Comparison of ENCODE assay signal across 8 mouse cellular contexts in genomic region chr5:9265586-9266279, GRCm38 (mm10). TPM values are rescaled to one million over a fixed set of nuclear protein-coding genes. Genes with fewer than 3 reads are reported as not detected.
A peak's percentile ranks its signal among the peaks of the same experiment; 100 is the strongest.
DNase-seq lines count a peak whose midpoint lies in the region; ATAC-seq and TF ChIP-seq lines count a peak whose summit lies in the region.

Gene 9330182L06Rik, plus strand, starts transcription at chr5:9266118.

- H3K36me3 ChIP-seq in forebrain, embryonic 14.5 days (ENCODE audit: control insufficient read depth, insufficient read depth, low read length): no peaks in the 10 kb centered on the region
- no peaks in the 10 kb centered on the region for H3K36me3 ChIP-seq in hindbrain, embryonic 14.5 days (replicated peaks; ENCODE audit: control insufficient read depth, insufficient read depth)
- H3K36me3 ChIP-seq in lung, embryonic 16.5 days (ENCODE audit: control insufficient read depth, insufficient read depth, low read length): no peaks in the 10 kb centered on the region

- H3K27ac ChIP-seq in forebrain, embryonic 14.5 days (ENCODE audit: low read depth, low read length): peak within 1 kb of the TSS; percentile 76
- peak within 1 kb of the TSS; percentile 96 for H3K27ac ChIP-seq in hindbrain, embryonic 14.5 days
- 0 out of 2 replicates have a peak within 1 kb of the TSS, but pooled peaks have one; percentile 5 for H3K27ac ChIP-seq in lung, embryonic 16.5 days (ENCODE audit: low read length)

- peak within 1 kb of the TSS; percentile 75 for H3K4me2 ChIP-seq in forebrain, embryonic 14.5 days (ENCODE audit: low read length)
- H3K4me2 ChIP-seq in hindbrain, embryonic 14.5 days (replicated peaks): peak within 1 kb of the TSS; percentile 78
- H3K4me2 ChIP-seq in lung, embryonic 16.5 days (ENCODE audit: low read depth, low read length): peak within 1 kb of the TSS; percentile 98

- CTCF ChIA-PET in Patski (lab: Charles Lee): interaction anchor here (0.8 to 1.7 kb wide), 4 partner anchors 14 to 153 kb away, joined by 3 to 4 read pairs (median 3); no protein-coding TSS in a partner anchor

- peaks cover 24% of the 10 kb centered on the region for H3K27me3 ChIP-seq in Patski
- no peaks in the 10 kb centered on the region for H3K27me3 ChIP-seq in forebrain, embryonic 14.5 days (replicated peaks; ENCODE audit: control insufficient read depth, insufficient read depth, low read length)
- no peaks in the 10 kb centered on the region for H3K27me3 ChIP-seq in hindbrain, embryonic 14.5 days (ENCODE audit: control insufficient read depth, insufficient read depth, low read length)
- no peaks in the 10 kb centered on the region; the same call in 1 of the 2 replicates for H3K27me3 ChIP-seq in lung, embryonic 16.5 days (ENCODE audit: control insufficient read depth, insufficient read depth, low read depth, low read length)

- no peaks in the 10 kb centered on the region for H3K4me1 ChIP-seq in forebrain, embryonic 14.5 days (ENCODE audit: control insufficient read depth, insufficient read depth, low read length)
- peaks cover 18% of the 10 kb centered on the region; the same call in 1 of the 2 replicates for H3K4me1 ChIP-seq in hindbrain, embryonic 14.5 days (replicated peaks; ENCODE audit: control insufficient read depth, insufficient read depth, low read length)
- peaks cover 7% of the 10 kb centered on the region for H3K4me1 ChIP-seq in lung, embryonic 16.5 days (replicated peaks; ENCODE audit: control insufficient read depth, insufficient read depth, low read length)

- peak within 1 kb of the TSS; percentile 77 for H3K9ac ChIP-seq in forebrain, embryonic 14.5 days (ENCODE audit: low read length)
- peak within 1 kb of the TSS; percentile 95 for H3K9ac ChIP-seq in hindbrain, embryonic 14.5 days
- peak within 1 kb of the TSS; percentile 70 for H3K9ac ChIP-seq in lung, embryonic 16.5 days (ENCODE audit: low read length)

- no peaks in the 10 kb centered on the region for H3K9me3 ChIP-seq in forebrain, embryonic 14.5 days (replicated peaks; ENCODE audit: control insufficient read depth, low read length)
- H3K9me3 ChIP-seq in hindbrain, embryonic 14.5 days (ENCODE audit: control insufficient read depth, low read length): no peaks in the 10 kb centered on the region
- H3K9me3 ChIP-seq in lung, embryonic 16.5 days (ENCODE audit: control insufficient read depth, low read length): no peaks in the 10 kb centered on the region

- TF ChIP-seq CTCF in Patski (IDR thresholded peaks at IDR 0.05): peak; percentile 43

- in situ Hi-C loops in Patski (cut with MboI; ENCODE audit: low pct_unique_long_range_greater_than_20kb): no loop called here

- 1% methylated on average over 46 of the region's 47 CpGs for WGBS in forebrain, embryonic 14.5 days
- under 1% methylated on average over 42 of the region's 47 CpGs for WGBS in hindbrain, embryonic 14.5 days
- under 1% methylated on average over 41 of the region's 47 CpGs for WGBS in lung, embryonic 16.5 days

- POLR2A ChIA-PET in Patski (lab: Charles Lee): no interaction called here

- peak within 1 kb of the TSS; percentile 59 for H3K4me3 ChIP-seq in forebrain, embryonic 14.5 days (ENCODE audit: low read depth, low read length)
- H3K4me3 ChIP-seq in hindbrain, embryonic 14.5 days (replicated peaks; ENCODE audit: low read length): peak within 1 kb of the TSS; percentile 89
- H3K4me3 ChIP-seq in lung, embryonic 16.5 days (ENCODE audit: low read length): peak within 1 kb of the TSS; percentile 73

- no peak for DNase-seq in Patski (ENCODE audit: low read depth, low spot score)
- DNase-seq in forebrain, embryonic 14.5 days (ENCODE audit: low spot score): peak; percentile 81
- peak; percentile 80 for DNase-seq in hindbrain, embryonic 14.5 days (ENCODE audit: low spot score)
- DNase-seq in layer of hippocampus, postnatal 25 days (ENCODE audit: extremely low spot score in 1 of 2, low spot score in 1 of 2): peak; percentile 56 to 72
- DNase-seq in ovary, postnatal 36 days (ENCODE audit: low spot score): peak; percentile 58

- peak; percentile 86 for ATAC-seq in Patski
- peak; percentile 93 for ATAC-seq in cerebellum, adult (ENCODE audit: insufficient number of reproducible peaks, low FRiP score, low TSS enrichment)
- peak; percentile 94 for ATAC-seq in forebrain, embryonic 14.5 days
- peak; percentile 96 for ATAC-seq in hindbrain, embryonic 14.5 days (ENCODE audit: low FRiP score)
- ATAC-seq in lung, embryonic 16.5 days (ENCODE audit: low read depth): peak; percentile 93
- no peak for ATAC-seq in monocyte, adult 5-6 weeks (replicated peaks; ENCODE audit: insufficient number of reproducible peaks, low FRiP score, low TSS enrichment, poor library complexity, severe bottlenecking)

RNA-seq across cellular contexts. Expression of gene 9330182L06Rik, which starts in this region (rescaled TPM):
- 1.8 TPM for polyA plus RNA-seq in Patski (2021)
- polyA plus RNA-seq in forebrain, embryonic 14.5 days (2014; fragmentation: Nextera tagmentation; extraction: Ambion mirVana): 7.7 and 9.3 TPM in 2 replicates
- 37.2 and 39.9 TPM in 2 replicates for polyA plus RNA-seq in hindbrain, embryonic 14.5 days (2014; fragmentation: Nextera tagmentation; extraction: Ambion mirVana)
- 10 to 100 TPM; 19.3 to 20.8 TPM for total RNA-seq in layer of hippocampus, postnatal 25 days (2021)
- polyA plus RNA-seq in lung, embryonic 16.5 days (2015; fragmentation: Nextera tagmentation; extraction: Ambion mirVana): 3.2 and 3.3 TPM in 2 replicates
- 1.2 to 1.6 TPM in 2 of 3 replicates, not detected in the other for total RNA-seq in monocyte, adult 5-6 weeks (2017)

Comparison
In these comparisons a context has a peak if more than half of its experiments do, and no peak if none do; other contexts are left out.
1. H3K27ac ChIP-seq: peak in every context shown above with its lines; median percentile 96 in hindbrain, embryonic 14.5 days; 76 in forebrain, embryonic 14.5 days; 5 in lung, embryonic 16.5 days.